Mouse (Mus musculus): ENCODE measurements around the gene Smg1. TPM values are rescaled to one million over a fixed set of nuclear protein-coding genes. Genes with fewer than 3 reads are reported as not detected.
A peak's percentile ranks its signal among the peaks of the same experiment; 100 is the strongest.

Gene Smg1
- total and polyA plus RNA-seq, 2 experiments from 2014 or later: 16.0 to 44.1 TPM

GRCm38 (mm10) chr7:118102231-118102630, 141.2 kb downstream of the Smg1 start:
- Histone ChIP-seq H3K4me3 (ENCODE audit: low read depth, low read length) (no peak overlapping the region), H3K27me3 (ENCODE audit: insufficient read depth, low read length) (no peaks in the 10 kb centered on the region), H3K4me2 (ENCODE audit: low read depth, low read length, poor library complexity, severe bottlenecking) (no peak overlapping the region), H3K4me1 (ENCODE audit: insufficient read depth, low read length) (no peaks in the 10 kb centered on the region), H3K9me3 (ENCODE audit: low read length) (no peaks in the 10 kb centered on the region), H3K36me3 (ENCODE audit: insufficient read depth, low read length) (peaks cover 9% of the 10 kb centered on the region), H3K27ac (ENCODE audit: low read depth, low read length) (no peak overlapping the region), H3K9ac (replicated peaks; ENCODE audit: low read length, poor library complexity, severe bottlenecking) (no peak overlapping the region)
- peak; percentile 86 for DNase-seq (ENCODE audit: low spot score)
- peak; percentile 100 for TF ChIP-seq CTCF (IDR thresholded peaks at IDR 0.05)
- 43% methylated on average over 4 of the region's 4 CpGs for WGBS
- 0 out of 2 replicates have a peak, but pooled peaks have one; percentile 9 for ATAC-seq (ENCODE audit: low FRiP score)

GRCm38 (mm10) chr7:118097615-118098014, 145.9 kb downstream of the Smg1 start:
- ATAC-seq (ENCODE audit: low FRiP score): no peak
- no peak for TF ChIP-seq CTCF (IDR thresholded peaks at IDR 0.05)
- 76% methylated on average over 7 of the region's 7 CpGs for WGBS

More at GRCm38 (mm10) chr7:118097615-118098014, 145.9 kb downstream of the Smg1 start:
- no peak overlapping the region for H3K27ac ChIP-seq (ENCODE audit: low read depth, low read length)
- no peaks in the 10 kb centered on the region for H3K4me1 ChIP-seq (ENCODE audit: insufficient read depth, low read length)
- no peak overlapping the region for H3K9ac ChIP-seq (replicated peaks; ENCODE audit: low read length, poor library complexity, severe bottlenecking)
- no peak overlapping the region for H3K4me2 ChIP-seq (ENCODE audit: low read depth, low read length, poor library complexity, severe bottlenecking)
- no peak for DNase-seq (ENCODE audit: low spot score)
- H3K27me3 ChIP-seq (ENCODE audit: insufficient read depth, low read length): no peaks in the 10 kb centered on the region
- H3K9me3 ChIP-seq (ENCODE audit: low read length): no peaks in the 10 kb centered on the region
- no peaks in the 10 kb centered on the region for H3K36me3 ChIP-seq (ENCODE audit: insufficient read depth, low read length)
- no peak overlapping the region for H3K4me3 ChIP-seq (ENCODE audit: low read depth, low read length)

Other genes starting within 250 kb of the Smg1 start
- 196 and 242 TPM in 2 replicates for gene Rps15a, start 127.5 kb downstream of the Smg1 start, total RNA-seq (2014; rRNA removed)
- 322 and 337 TPM in 2 replicates for gene Rps15a, start 127.5 kb downstream of the Smg1 start, polyA plus RNA-seq (2015; fragmentation: Nextera tagmentation; extraction: Ambion mirVana)
- gene Arl6ip1, start 114.0 kb downstream of the Smg1 start, total RNA-seq (2014; rRNA removed): 444 and 461 TPM in 2 replicates
- gene Arl6ip1, start 114.0 kb downstream of the Smg1 start, polyA plus RNA-seq (2015; fragmentation: Nextera tagmentation; extraction: Ambion mirVana): 651 and 727 TPM in 2 replicates
- gene Syt17, start 204.6 kb upstream of the Smg1 start, total RNA-seq (2014; rRNA removed): 47.4 and 61.3 TPM in 2 replicates
- gene Syt17, start 204.6 kb upstream of the Smg1 start, polyA plus RNA-seq (2015; fragmentation: Nextera tagmentation; extraction: Ambion mirVana): 31.6 and 34.9 TPM in 2 replicates
- 5.2 and 5.4 TPM in 2 replicates for gene Itpripl2, start 248.3 kb upstream of the Smg1 start, total RNA-seq (2014; rRNA removed)
- 0.48 and 0.52 TPM in 2 replicates for gene Itpripl2, start 248.3 kb upstream of the Smg1 start, polyA plus RNA-seq (2015; fragmentation: Nextera tagmentation; extraction: Ambion mirVana)